Mouse (Mus musculus): ENCODE data around the gene Wdr95. TPM values are rescaled to one million over a fixed set of nuclear protein-coding genes. Genes with fewer than 3 reads are reported as not detected.

Wdr95 gene
- polyA plus RNA-seq, 1 experiment from 2014 or later, result 0.36 TPM

DNA sequence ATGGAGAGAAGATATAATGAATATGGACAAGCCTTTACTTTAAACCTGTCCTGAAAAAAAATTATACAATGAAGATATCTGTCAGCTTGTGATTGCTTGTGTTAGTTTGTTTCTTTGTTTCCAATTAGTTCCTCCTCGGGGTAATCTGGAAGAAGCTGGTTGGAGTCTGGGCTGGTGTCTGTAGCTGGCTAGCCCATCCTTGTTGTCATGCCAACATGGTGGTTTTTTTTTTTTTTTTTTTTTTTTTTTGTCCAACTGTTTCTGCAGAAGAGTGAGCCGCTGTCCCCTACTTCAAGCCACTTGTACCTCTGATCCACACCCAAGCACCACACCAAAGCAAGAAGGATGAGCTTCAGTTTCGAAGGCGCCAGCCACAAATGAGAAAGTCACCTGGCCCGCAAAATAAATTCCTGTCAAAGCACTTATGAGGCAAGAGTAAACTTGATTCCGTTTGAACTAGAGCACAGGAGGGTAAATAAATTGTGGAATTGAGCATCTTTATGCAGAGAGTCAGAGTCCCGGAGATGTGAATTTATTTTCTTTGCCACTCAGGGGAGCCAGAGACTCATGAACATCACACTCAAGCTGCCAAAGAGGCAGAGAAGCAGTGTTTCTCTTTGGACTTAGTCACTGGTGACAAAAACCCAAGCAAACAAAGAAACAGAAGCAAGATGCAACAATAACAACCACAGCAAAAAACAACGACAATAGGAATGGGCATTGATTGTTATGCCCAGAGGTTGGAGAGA, 119.1 kb downstream of the Wdr95 start:
- no peak overlapping the region for H3K4me3 ChIP-seq (ENCODE audit: low read depth, low read length)
- H3K9ac ChIP-seq (replicated peaks; ENCODE audit: low read depth), result no peak overlapping the region
- DNase-seq (ENCODE audit: low spot score), result no peak
- ATAC-seq, result no peak
- no peaks in the 10 kb centered on the region for H3K27me3 ChIP-seq (replicated peaks; ENCODE audit: insufficient read depth, low read length)
- H3K36me3 ChIP-seq (ENCODE audit: insufficient read depth, low read length), result no peaks in the 10 kb centered on the region
- H3K4me2 ChIP-seq (replicated peaks; ENCODE audit: low read depth, low read length), result no peak overlapping the region
- no peak overlapping the region for H3K27ac ChIP-seq (ENCODE audit: low read length)
- no peak for TF ChIP-seq EP300 (IDR thresholded peaks at IDR 0.05)
- no peak for TF ChIP-seq CTCF (IDR thresholded peaks at IDR 0.05)
- no peaks in the 10 kb centered on the region for H3K9me3 ChIP-seq (ENCODE audit: low read length)
- H3K4me1 ChIP-seq (ENCODE audit: insufficient read depth, low read depth, low read length), result no peaks in the 10 kb centered on the region
- WGBS, result 50% methylated on average over 8 of the region's 8 CpGs

DNA sequence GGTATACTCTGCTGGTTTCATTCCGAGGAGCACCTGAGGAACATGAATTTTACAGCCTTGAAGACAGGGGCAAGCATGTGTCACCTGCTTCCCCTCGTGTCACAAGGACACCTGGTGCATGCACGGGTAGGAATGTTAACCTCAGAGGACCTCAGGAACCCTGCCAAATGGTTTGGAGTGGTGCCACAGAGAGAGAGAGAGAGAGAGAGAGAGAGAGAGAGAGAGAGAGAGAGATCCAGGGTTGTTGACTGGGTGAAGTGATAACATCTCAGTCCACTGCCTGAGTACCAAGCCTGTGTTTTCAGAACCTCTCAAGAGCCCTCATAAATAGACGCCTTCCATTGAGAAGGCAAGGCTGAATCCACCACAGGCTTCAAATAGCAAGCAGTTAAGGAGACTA, 119.7 kb downstream of the Wdr95 start:
- WGBS, result 18% methylated on average over 4 of the region's 4 CpGs
- H3K36me3 ChIP-seq (ENCODE audit: insufficient read depth, low read length), result no peaks in the 10 kb centered on the region
- no peaks in the 10 kb centered on the region for H3K4me1 ChIP-seq (ENCODE audit: insufficient read depth, low read depth, low read length)
- no peak overlapping the region for H3K4me3 ChIP-seq (ENCODE audit: low read depth, low read length)
- no peak overlapping the region for H3K27ac ChIP-seq (ENCODE audit: low read length)
- no peak for TF ChIP-seq EP300 (IDR thresholded peaks at IDR 0.05)
- no peak for TF ChIP-seq CTCF (IDR thresholded peaks at IDR 0.05)
- DNase-seq (ENCODE audit: low spot score) (peak; percentile 12), ATAC-seq (peak; percentile 56)
- H3K9ac ChIP-seq (replicated peaks; ENCODE audit: low read depth), result no peak overlapping the region
- no peak overlapping the region for H3K4me2 ChIP-seq (replicated peaks; ENCODE audit: low read depth, low read length)
- no peaks in the 10 kb centered on the region for H3K9me3 ChIP-seq (ENCODE audit: low read length)
- no peaks in the 10 kb centered on the region for H3K27me3 ChIP-seq (replicated peaks; ENCODE audit: insufficient read depth, low read length)

DNA sequence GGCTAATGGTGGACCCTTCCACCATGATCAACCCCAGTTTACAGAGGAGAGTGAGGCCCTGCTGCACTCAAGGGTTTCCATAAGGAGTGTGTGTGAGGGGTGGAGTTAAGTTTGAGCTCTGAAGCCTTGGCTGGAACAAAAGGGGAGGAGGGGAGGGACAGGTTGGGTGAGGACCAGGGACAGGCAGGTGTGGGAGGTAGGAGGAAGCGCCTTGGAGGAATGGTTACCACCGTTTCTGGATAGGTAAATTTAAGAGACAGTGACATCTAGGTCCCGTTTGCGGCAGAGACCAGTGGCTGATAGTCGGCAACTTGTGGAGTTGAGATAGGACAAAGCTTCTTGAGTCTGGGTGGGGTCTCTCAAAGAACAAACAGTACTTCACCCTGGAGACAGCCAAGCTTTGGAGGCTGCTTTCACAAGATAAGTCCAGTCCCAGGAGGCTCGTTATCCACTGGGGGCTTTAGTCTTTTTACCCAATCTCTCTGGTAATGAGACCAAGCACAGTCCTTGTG, 120.5 kb downstream of the Wdr95 start:
- WGBS, result 53% methylated on average over 6 of the region's 6 CpGs
- H3K27me3 ChIP-seq (replicated peaks; ENCODE audit: insufficient read depth, low read length), result no peaks in the 10 kb centered on the region
- no peaks in the 10 kb centered on the region for H3K9me3 ChIP-seq (ENCODE audit: low read length)
- H3K9ac ChIP-seq (replicated peaks; ENCODE audit: low read depth), result no peak overlapping the region
- no peaks in the 10 kb centered on the region for H3K4me1 ChIP-seq (ENCODE audit: insufficient read depth, low read depth, low read length)
- DNase-seq (ENCODE audit: low spot score), result no peak
- H3K36me3 ChIP-seq (ENCODE audit: insufficient read depth, low read length), result no peaks in the 10 kb centered on the region
- H3K27ac ChIP-seq (ENCODE audit: low read length), result no peak overlapping the region
- no peak overlapping the region for H3K4me2 ChIP-seq (replicated peaks; ENCODE audit: low read depth, low read length)
- ATAC-seq, result peak; percentile 41
- TF ChIP-seq EP300 (IDR thresholded peaks at IDR 0.05), result no peak
- TF ChIP-seq CTCF (IDR thresholded peaks at IDR 0.05), result no peak
- H3K4me3 ChIP-seq (ENCODE audit: low read depth, low read length), result no peak overlapping the region

DNA sequence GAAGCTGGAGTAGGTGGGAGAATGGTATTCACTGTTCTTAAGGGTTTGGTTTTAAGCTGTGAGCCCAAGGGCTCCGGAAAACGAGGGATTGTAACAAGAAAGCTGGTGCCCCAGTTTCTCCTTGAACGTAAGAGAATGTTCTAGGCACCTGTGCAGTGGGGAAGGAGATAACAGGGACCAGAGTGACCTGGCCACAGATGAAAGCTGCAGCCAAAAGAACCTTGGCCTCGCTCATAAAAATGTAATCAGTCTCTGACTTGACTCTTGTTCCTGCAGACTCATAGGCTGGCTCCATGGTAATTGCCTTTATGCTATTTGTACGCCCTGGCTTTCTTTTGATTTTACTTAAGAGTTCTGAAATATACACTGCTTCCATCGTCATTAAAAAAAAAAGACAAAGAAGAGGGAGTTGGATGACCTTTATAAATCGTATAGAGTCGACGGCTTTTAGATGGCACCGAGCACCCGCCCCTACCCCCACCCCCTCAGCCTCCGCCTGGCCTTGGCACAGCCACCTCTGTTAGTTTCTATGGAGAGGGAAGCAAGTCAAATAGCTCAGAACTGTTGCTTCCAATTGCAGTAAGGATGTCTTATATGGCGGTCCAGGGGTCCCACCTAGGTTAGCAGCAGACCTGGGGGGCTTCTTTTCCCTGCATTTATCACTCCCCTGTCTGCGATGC, 121.2 kb downstream of the Wdr95 start:
- DNase-seq (ENCODE audit: low spot score), result no peak
- Histone ChIP-seq H3K27me3 (replicated peaks; ENCODE audit: insufficient read depth, low read length) (no peaks in the 10 kb centered on the region), H3K9ac (replicated peaks; ENCODE audit: low read depth) (no peak overlapping the region), H3K9me3 (ENCODE audit: low read length) (no peaks in the 10 kb centered on the region), H3K36me3 (ENCODE audit: insufficient read depth, low read length) (no peaks in the 10 kb centered on the region), H3K4me1 (ENCODE audit: insufficient read depth, low read depth, low read length) (no peaks in the 10 kb centered on the region), H3K4me2 (replicated peaks; ENCODE audit: low read depth, low read length) (no peak overlapping the region), H3K4me3 (ENCODE audit: low read depth, low read length) (no peak overlapping the region), H3K27ac (ENCODE audit: low read length) (no peak overlapping the region)
- WGBS, result 62% methylated on average over 14 of the region's 14 CpGs
- TF ChIP-seq EP300 (IDR thresholded peaks at IDR 0.05) (no peak), CTCF (IDR thresholded peaks at IDR 0.05) (no peak)
- no peak for ATAC-seq

DNA sequence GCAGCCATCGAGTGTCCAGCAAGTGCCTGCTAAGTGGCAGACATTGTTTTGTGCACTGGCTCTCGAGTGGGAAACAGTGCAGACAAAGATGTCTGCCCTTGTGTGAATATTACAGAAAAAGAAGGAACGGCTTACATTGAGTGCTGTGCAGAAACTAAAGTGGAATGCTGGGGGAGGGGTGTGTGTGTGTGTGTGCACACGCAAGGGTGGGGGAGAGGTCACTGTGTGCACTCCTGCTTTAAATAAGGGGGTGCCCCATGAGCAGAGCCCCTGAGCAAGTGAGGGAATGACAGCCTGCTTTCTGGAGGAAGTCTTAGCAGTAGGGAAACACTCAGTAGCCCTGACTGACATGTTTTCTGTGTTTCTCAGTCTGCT, 121.7 kb downstream of the Wdr95 start:
- no peaks in the 10 kb centered on the region for H3K36me3 ChIP-seq (ENCODE audit: insufficient read depth, low read length)
- no peak for ATAC-seq
- no peaks in the 10 kb centered on the region for H3K4me1 ChIP-seq (ENCODE audit: insufficient read depth, low read depth, low read length)
- no peaks in the 10 kb centered on the region for H3K9me3 ChIP-seq (ENCODE audit: low read length)
- no peak for DNase-seq (ENCODE audit: low spot score)
- no peaks in the 10 kb centered on the region for H3K27me3 ChIP-seq (replicated peaks; ENCODE audit: insufficient read depth, low read length)
- no peak overlapping the region for H3K4me3 ChIP-seq (ENCODE audit: low read depth, low read length)
- TF ChIP-seq CTCF (IDR thresholded peaks at IDR 0.05), result no peak
- no peak for TF ChIP-seq EP300 (IDR thresholded peaks at IDR 0.05)
- H3K4me2 ChIP-seq (replicated peaks; ENCODE audit: low read depth, low read length), result no peak overlapping the region
- H3K27ac ChIP-seq (ENCODE audit: low read length), result no peak overlapping the region
- no peak overlapping the region for H3K9ac ChIP-seq (replicated peaks; ENCODE audit: low read depth)
- WGBS, result 27% methylated on average over 4 of the region's 4 CpGs

DNA sequence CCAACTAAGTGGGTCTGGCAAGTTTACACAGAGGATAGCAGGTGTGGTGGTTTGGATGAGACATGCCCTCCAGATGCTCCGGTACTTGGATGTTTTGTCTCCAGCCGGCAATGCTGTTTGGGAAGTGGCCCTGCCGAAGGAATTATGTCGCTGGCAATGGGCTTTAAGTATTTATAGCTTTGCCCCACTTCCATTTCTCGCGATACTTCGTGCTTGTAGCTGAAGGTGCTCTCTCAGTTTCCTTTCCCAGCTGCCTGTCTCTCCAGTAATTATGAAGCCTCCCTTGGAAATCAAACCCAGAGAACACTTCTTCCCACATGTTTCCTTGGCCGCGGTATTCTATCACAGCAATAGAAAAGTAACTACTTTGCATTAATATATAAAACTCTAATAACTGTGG, 127.2 kb downstream of the Wdr95 start:
- DNase-seq (ENCODE audit: low spot score) (no peak), ATAC-seq (no peak)
- H3K4me3 ChIP-seq (ENCODE audit: low read depth, low read length), result no peak overlapping the region
- H3K4me2 ChIP-seq (replicated peaks; ENCODE audit: low read depth, low read length), result no peak overlapping the region
- no peaks in the 10 kb centered on the region for H3K9me3 ChIP-seq (ENCODE audit: low read length)
- no peaks in the 10 kb centered on the region for H3K27me3 ChIP-seq (replicated peaks; ENCODE audit: insufficient read depth, low read length)
- no peaks in the 10 kb centered on the region for H3K36me3 ChIP-seq (ENCODE audit: insufficient read depth, low read length)
- H3K9ac ChIP-seq (replicated peaks; ENCODE audit: low read depth), result no peak overlapping the region
- TF ChIP-seq EP300 (IDR thresholded peaks at IDR 0.05), result no peak
- TF ChIP-seq CTCF (IDR thresholded peaks at IDR 0.05), result no peak
- no peaks in the 10 kb centered on the region for H3K4me1 ChIP-seq (ENCODE audit: insufficient read depth, low read depth, low read length)
- H3K27ac ChIP-seq (ENCODE audit: low read length), result no peak overlapping the region
- 87% methylated on average over 9 of the region's 9 CpGs for WGBS
